Mouse (Mus musculus) heart, postnatal 0 days (tissue): ENCODE measurements around the gene 4931406P16Rik.

Experiments
- CTCF ChIP-seq: IDR thresholded peaks from 2 replicates; pipeline ENCODE4 v1.5.1; 2016; ENCODE audit warnings: antibody characterized with exemption, control low read depth, low read depth
- EP300 ChIP-seq: IDR thresholded peaks from 2 replicates; pipeline ENCODE4 v1.6.1; 2016; ENCODE audit warnings: antibody characterized with exemption, low read depth

DNA sequence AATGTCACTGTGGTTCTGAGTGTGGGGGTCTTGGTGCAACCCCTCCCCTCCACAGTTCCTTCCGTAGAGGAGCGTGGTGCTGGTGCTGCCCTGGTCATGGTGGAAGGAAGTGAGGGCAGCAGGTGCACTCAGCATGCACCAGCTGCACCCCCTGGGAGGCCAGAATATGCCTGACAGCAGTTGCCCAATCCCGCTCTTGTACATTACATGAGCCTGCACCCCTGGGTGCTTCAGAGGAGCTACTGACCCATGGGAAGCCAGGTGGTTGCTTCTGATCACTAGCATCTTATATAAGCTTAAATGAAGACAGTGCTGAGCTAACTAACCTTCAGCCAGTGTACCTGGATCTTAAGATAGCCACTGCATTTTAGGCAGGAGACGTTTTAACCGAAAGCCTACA, 75.3 kb downstream of the 4931406P16Rik start:
- no peak for TF ChIP-seq EP300
- no peak for TF ChIP-seq CTCF
